In the genomic region with DNA sequence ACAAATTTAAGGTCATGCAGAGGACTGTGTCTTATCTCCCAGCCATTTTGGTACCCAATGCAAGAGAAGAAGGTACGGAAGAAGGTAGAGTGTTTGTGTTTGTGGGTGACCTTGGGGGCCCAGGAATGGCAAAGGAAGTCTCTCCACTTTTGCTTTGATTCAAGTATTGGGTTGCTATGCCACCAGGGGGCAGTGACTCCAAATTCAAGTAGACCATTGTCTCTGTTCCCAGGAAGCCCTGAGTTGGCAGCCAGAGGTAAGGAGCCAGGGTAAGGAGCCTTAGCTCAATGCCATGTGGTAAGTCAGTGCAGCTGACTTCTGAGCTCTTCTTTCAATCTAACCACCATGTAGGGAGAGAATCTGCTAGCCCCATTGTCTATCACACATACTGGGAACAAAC, we compare ENCODE assay signal across 11 mouse cellular contexts. TPM values are rescaled to one million over a fixed set of nuclear protein-coding genes. Genes with fewer than 3 reads are reported as not detected.
DNase-seq lines count a peak whose midpoint lies in the region; ATAC-seq and TF ChIP-seq lines count a peak whose summit lies in the region.
"Had no signal": no experiment of that assay in that cellular context is flagged by ENCODE, and none has a peak within 500 bp of the region (broad histone marks: within the 10 kb centered on the region; RNA-seq: fewer than 3 reads in every experiment).

No protein-coding gene starts in this region.

- H3K27ac ChIP-seq in forebrain, embryonic 14.5 days (ENCODE audit: low read depth, low read length), result no peak overlapping the region
- no peak overlapping the region for H3K27ac ChIP-seq in forebrain, embryonic 10.5 days
- H3K27ac ChIP-seq in MEL (ENCODE audit: control insufficient read depth, low read depth, low read length), result no peak overlapping the region
- no peak overlapping the region for H3K27ac ChIP-seq in lung, embryonic 16.5 days (ENCODE audit: low read length)
- H3K27ac ChIP-seq: hindbrain, embryonic 15.5 days; neural tube, embryonic 15.5 days had no signal

- H3K79me2 ChIP-seq in MEL (ENCODE audit: control insufficient read depth, insufficient read depth, low read length, poor library complexity), result no peaks in the 10 kb centered on the region

- H3K4me1 ChIP-seq in forebrain, embryonic 14.5 days (ENCODE audit: control insufficient read depth, insufficient read depth, low read length), result no peaks in the 10 kb centered on the region
- no peaks in the 10 kb centered on the region for H3K4me1 ChIP-seq in forebrain, embryonic 10.5 days
- H3K4me1 ChIP-seq in MEL (ENCODE audit: control insufficient read depth in 1 of 2, insufficient read depth in 2 of 2, low read length in 2 of 2), result no peaks in the 10 kb centered on the region
- H3K4me1 ChIP-seq in lung, embryonic 16.5 days (replicated peaks; ENCODE audit: control insufficient read depth, insufficient read depth, low read length), result peaks cover 3% of the 10 kb centered on the region; the same call in 1 of the 2 replicates
- H3K4me1 ChIP-seq: hindbrain, embryonic 15.5 days; neural tube, embryonic 15.5 days had no signal

- H3K4me3 ChIP-seq in forebrain, embryonic 14.5 days (ENCODE audit: low read depth, low read length), result no peak overlapping the region
- H3K4me3 ChIP-seq in forebrain, embryonic 10.5 days, result no peak overlapping the region
- no peak overlapping the region for H3K4me3 ChIP-seq in MEL (ENCODE audit: control insufficient read depth in 1 of 2, insufficient read depth in 1 of 2, low read depth in 2 of 2, low read length in 2 of 2)
- no peak overlapping the region for H3K4me3 ChIP-seq in lung, embryonic 16.5 days (ENCODE audit: low read length)
- H3K4me3 ChIP-seq: hindbrain, embryonic 15.5 days; neural tube, embryonic 15.5 days had no signal

- H3K4me2 ChIP-seq in forebrain, embryonic 14.5 days (ENCODE audit: low read length), result no peak overlapping the region
- no peak overlapping the region for H3K4me2 ChIP-seq in lung, embryonic 16.5 days (ENCODE audit: low read depth, low read length)
- H3K4me2 ChIP-seq: hindbrain, embryonic 15.5 days; neural tube, embryonic 15.5 days had no signal

- no peak overlapping the region for H3K9ac ChIP-seq in forebrain, embryonic 14.5 days (ENCODE audit: low read length)
- no peak overlapping the region for H3K9ac ChIP-seq in MEL (ENCODE audit: control insufficient read depth, low read depth, low read length, poor library complexity, severe bottlenecking)
- no peak overlapping the region for H3K9ac ChIP-seq in lung, embryonic 16.5 days (ENCODE audit: low read length)
- H3K9ac ChIP-seq: hindbrain, embryonic 15.5 days; neural tube, embryonic 15.5 days had no signal

- H3K36me3 ChIP-seq in forebrain, embryonic 14.5 days (ENCODE audit: control insufficient read depth, insufficient read depth, low read length), result no peaks in the 10 kb centered on the region
- H3K36me3 ChIP-seq in forebrain, embryonic 10.5 days (replicated peaks), result no peaks in the 10 kb centered on the region
- no peaks in the 10 kb centered on the region for H3K36me3 ChIP-seq in MEL (ENCODE audit: control insufficient read depth in 1 of 2, insufficient read depth in 2 of 2, low read length in 2 of 2)
- H3K36me3 ChIP-seq in lung, embryonic 16.5 days (ENCODE audit: control insufficient read depth, insufficient read depth, low read length), result no peaks in the 10 kb centered on the region
- H3K36me3 ChIP-seq: hindbrain, embryonic 15.5 days; neural tube, embryonic 15.5 days had no signal

- intact Hi-C loops in left cerebral cortex, postnatal 36 days (cut with DNase I), result no loop called here

- WGBS in forebrain, embryonic 14.5 days, result 78% methylated on average over 1 of the region's 1 CpGs
- 91% methylated on average over 1 of the region's 1 CpGs for WGBS in forebrain, embryonic 10.5 days
- WGBS in lung, embryonic 16.5 days, result 60% methylated on average over 1 of the region's 1 CpGs

- no peaks in the 10 kb centered on the region for H3K9me3 ChIP-seq in forebrain, embryonic 14.5 days (replicated peaks; ENCODE audit: control insufficient read depth, low read length)
- no peaks in the 10 kb centered on the region for H3K9me3 ChIP-seq in forebrain, embryonic 10.5 days
- H3K9me3 ChIP-seq in MEL (replicated peaks; ENCODE audit: insufficient read depth, low read length), result no peaks in the 10 kb centered on the region
- no peaks in the 10 kb centered on the region for H3K9me3 ChIP-seq in lung, embryonic 16.5 days (ENCODE audit: control insufficient read depth, low read length)
- H3K9me3 ChIP-seq: hindbrain, embryonic 15.5 days; neural tube, embryonic 15.5 days had no signal

- no peak; a peak in 1 of 6 replicates for TF ChIP-seq CTCF in MEL (IDR thresholded peaks at IDR 0.05 in 2 of 3, conservative IDR thresholded peaks at IDR 0.05 in 1 of 3; ENCODE audit: control insufficient read depth in 1 of 3, insufficient read depth in 1 of 3, low read depth in 2 of 3, low read length in 3 of 3, poor library complexity in 1 of 3, severe bottlenecking in 1 of 3)

- no peaks in the 10 kb centered on the region for H3K27me3 ChIP-seq in forebrain, embryonic 14.5 days (replicated peaks; ENCODE audit: control insufficient read depth, insufficient read depth, low read length)
- H3K27me3 ChIP-seq in forebrain, embryonic 10.5 days (ENCODE audit: poor library complexity, severe bottlenecking), result no peaks in the 10 kb centered on the region
- H3K27me3 ChIP-seq in MEL (ENCODE audit: control insufficient read depth in 1 of 2, insufficient read depth in 2 of 2, low read length in 2 of 2), result no peaks in the 10 kb centered on the region
- no peaks in the 10 kb centered on the region for H3K27me3 ChIP-seq in lung, embryonic 16.5 days (ENCODE audit: control insufficient read depth, insufficient read depth, low read depth, low read length)
- H3K27me3 ChIP-seq: hindbrain, embryonic 15.5 days; neural tube, embryonic 15.5 days had no signal

- no peak for TF ChIP-seq RAD21 in MEL (IDR thresholded peaks at IDR 0.05; ENCODE audit: low read depth, low read length)

- no peak for ATAC-seq in forebrain, embryonic 14.5 days
- peak; percentile 41; the same call in 1 of the 2 replicates for ATAC-seq in lung, embryonic 16.5 days (ENCODE audit: low read depth)

- peak; percentile 7 for DNase-seq in forebrain, embryonic 14.5 days (ENCODE audit: low spot score)
- no peak for DNase-seq in forebrain, embryonic 10.5 days (ENCODE audit: extremely low spot score, low spot score)
- DNase-seq in left cerebral cortex, adult 18-20 months (ENCODE audit: low spot score in 2 of 2), result peak; percentile 17 to 39
- no peak for DNase-seq in left cerebral cortex, postnatal 36 days (ENCODE audit: low spot score in 2 of 2)
- DNase-seq in MEL (ENCODE audit: low read depth, low spot score), result peak; percentile 1
- DNase-seq in layer of hippocampus, adult 11-12 months (ENCODE audit: low spot score), result no peak
- no peak for DNase-seq in layer of hippocampus, adult 8-10 months (ENCODE audit: low spot score in 2 of 2)

- TF ChIP-seq POLR2A in MEL (IDR thresholded peaks at IDR 0.05; ENCODE audit: control insufficient read depth in 1 of 2, insufficient read depth in 1 of 2, low read depth in 1 of 2, low read length in 2 of 2, poor library complexity in 1 of 2), result no peak

- TF ChIP-seq EP300 in MEL (IDR thresholded peaks at IDR 0.05; ENCODE audit: low read depth in 1 of 2, low read length in 2 of 2), result no peak

TF ChIP-seq in MEL, 35 proteins besides CTCF, POLR2A, EP300 and RAD21:
- no peak for TF ChIP-seq BHLHE40 (IDR thresholded peaks at IDR 0.05; ENCODE audit: borderline replicate concordance, low read depth, low read length)
- TF ChIP-seq MAZ (IDR thresholded peaks at IDR 0.05; ENCODE audit: low read depth, low read length), result no peak

RNA-seq across cellular contexts. Expression of a gene that starts 7.9 kb away (rescaled TPM):
- not detected in 2 replicates for polyA plus RNA-seq in forebrain, embryonic 14.5 days (2014; fragmentation: Nextera tagmentation; extraction: Ambion mirVana)
- polyA plus RNA-seq in forebrain, embryonic 10.5 days (2016; fragmentation: Nextera tagmentation; extraction: Ambion mirVana), result 0.07 and 0.10 TPM in 2 replicates
- total RNA-seq in left cerebral cortex, adult 18-20 months (2021), result under 1 TPM; 0.35 to 0.40 TPM
- 1 to 10 TPM in 1 of 2 experiments, not detected in 1; 1.4 TPM for total RNA-seq in left cerebral cortex, postnatal 36 days (2021)
- not detected in 2 replicates for total RNA-seq in MEL (2012; rRNA removed)
- not detected for polyA plus RNA-seq in MEL (2012; ENCODE audit: insufficient read depth in 1 of 2, insufficient read length in 2 of 2, low read depth in 1 of 2, low replicate concordance in 2 of 2, missing spikeins in 1 of 2)
- 0.39 and 0.55 TPM in 2 replicates for polyA plus RNA-seq in lung, embryonic 16.5 days (2015; fragmentation: Nextera tagmentation; extraction: Ambion mirVana)
- total RNA-seq in layer of hippocampus, adult 8-10 months (2022), result under 1 TPM in 2 of 4 experiments, not detected in 2; 0.11 to 0.57 TPM
- total RNA-seq: liver, adult 2 months had no signal
- polyA plus RNA-seq: liver, adult 2 months had no signal

RNA-seq across cellular contexts. Expression of a gene that starts 11.0 kb away (rescaled TPM):
- polyA plus RNA-seq in forebrain, embryonic 14.5 days (2014; fragmentation: Nextera tagmentation; extraction: Ambion mirVana), result not detected in 2 replicates
- polyA plus RNA-seq in forebrain, embryonic 10.5 days (2016; fragmentation: Nextera tagmentation; extraction: Ambion mirVana), result not detected in 2 replicates
- under 1 TPM; 0.42 TPM for total RNA-seq in left cerebral cortex, adult 18-20 months (2021)
- under 1 TPM in 1 of 2 experiments, not detected in 1; 0.48 TPM for total RNA-seq in left cerebral cortex, postnatal 36 days (2021)
- not detected in 2 replicates for total RNA-seq in MEL (2012; rRNA removed)
- polyA plus RNA-seq in MEL (2012; ENCODE audit: insufficient read depth in 1 of 2, insufficient read length in 2 of 2, low read depth in 1 of 2, low replicate concordance in 2 of 2, missing spikeins in 1 of 2), result not detected
- polyA plus RNA-seq in lung, embryonic 16.5 days (2015; fragmentation: Nextera tagmentation; extraction: Ambion mirVana), result 0.16 TPM in 1 of 2 replicates, not detected in the other
- under 1 TPM in 1 of 4 experiments, not detected in 3; 0.41 TPM for total RNA-seq in layer of hippocampus, adult 8-10 months (2022)
- total RNA-seq: liver, adult 2 months had no signal
- polyA plus RNA-seq: liver, adult 2 months had no signal

RNA-seq across cellular contexts. Expression of a gene that starts 21.4 kb away (rescaled TPM):
- 4.9 and 7.5 TPM in 2 replicates for polyA plus RNA-seq in forebrain, embryonic 14.5 days (2014; fragmentation: Nextera tagmentation; extraction: Ambion mirVana)
- polyA plus RNA-seq in forebrain, embryonic 10.5 days (2016; fragmentation: Nextera tagmentation; extraction: Ambion mirVana), result 7.1 and 7.6 TPM in 2 replicates
- 10 to 100 TPM; 34.8 to 40.8 TPM for total RNA-seq in left cerebral cortex, adult 18-20 months (2021)
- total RNA-seq in left cerebral cortex, postnatal 36 days (2021), result 10 to 100 TPM; 34.9 to 35.1 TPM
- total RNA-seq in MEL (2012; rRNA removed), result not detected in 2 replicates
- not detected for polyA plus RNA-seq in MEL (2012; ENCODE audit: insufficient read depth in 1 of 2, insufficient read length in 2 of 2, low read depth in 1 of 2, low replicate concordance in 2 of 2, missing spikeins in 1 of 2)
- 34.4 and 35.2 TPM in 2 replicates for polyA plus RNA-seq in lung, embryonic 16.5 days (2015; fragmentation: Nextera tagmentation; extraction: Ambion mirVana)
- 10 to 100 TPM; 15.8 to 24.7 (median 19.0) TPM for total RNA-seq in layer of hippocampus, adult 8-10 months (2022)

Comparison
In these comparisons a context has a peak if more than half of its experiments do, and no peak if none do; other contexts are left out.
1. DNase-seq: peak in forebrain, embryonic 14.5 days (single experiment), left cerebral cortex, adult 18-20 months (2 of 2) and MEL (single experiment); none in forebrain, embryonic 10.5 days (single experiment), left cerebral cortex, postnatal 36 days (0 of 2), layer of hippocampus, adult 11-12 months (single experiment) and layer of hippocampus, adult 8-10 months (0 of 2).
2. RNA of a gene that starts 21.4 kb away (total RNA-seq): 34.8 to 40.8 TPM in left cerebral cortex, adult 18-20 months, 34.9 to 35.1 TPM in left cerebral cortex, postnatal 36 days and 15.8 to 24.7 TPM in layer of hippocampus, adult 8-10 months; not detected in MEL; every median in the first group is over 10 times any median in the second.